Mouse (Mus musculus) cerebellum, adult 2 months (tissue): Measurements from ENCODE around the gene Ccdc155.

ENCODE experiments used
- CTCF ChIP-seq: fragments of 200-500 bp; IDR thresholded peaks from 2 replicates; pipeline ENCODE4 v1.5.1; 2011; ENCODE audit warnings: low read depth, mild to moderate bottlenecking, control low read depth, low read length, moderate library complexity, borderline replicate concordance; ENCODE audit not compliant: insufficient read depth
- POLR2A ChIP-seq: fragments of 200-500 bp; IDR thresholded peaks from 2 replicates; pipeline ENCODE4 v1.6.1; 2011; ENCODE audit warnings: low read length, control low read depth, borderline replicate concordance; ENCODE audit not compliant: insufficient read depth

DNA sequence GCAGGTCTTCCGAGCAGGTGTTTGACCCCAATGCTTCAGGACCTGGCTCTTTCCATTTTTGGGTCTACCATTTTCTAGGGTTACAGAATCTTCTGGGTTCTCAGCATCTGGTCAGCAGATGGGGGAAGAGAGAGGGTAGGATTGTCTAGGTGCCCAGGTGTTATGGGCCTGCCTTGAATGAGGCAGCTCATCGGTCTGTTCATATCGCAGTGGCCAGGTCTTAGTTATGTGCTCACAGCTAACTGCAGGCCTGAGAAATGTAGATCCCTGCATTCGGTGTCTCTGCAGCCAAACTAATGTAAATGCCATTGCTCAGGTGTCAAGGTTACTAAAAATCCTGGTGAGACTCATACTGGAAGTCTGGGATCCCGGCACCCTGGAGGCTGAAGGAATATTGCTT lies 21.7 kb upstream of the Ccdc155 start:
- no peak for TF ChIP-seq POLR2A
- TF ChIP-seq CTCF = no peak
